Comparison of ENCODE assay signal across 8 mouse cellular contexts in genomic region chr13:80961985-80962617, GRCm38 (mm10).
DNase-seq lines count a peak whose midpoint lies in the region; ATAC-seq lines count a peak whose summit lies in the region.

No protein-coding gene starts in this region.

- H3K27ac ChIP-seq in heart, embryonic 15.5 days, result peak overlapping the region; percentile 93
- H3K27ac ChIP-seq in embryonic facial prominence, embryonic 10.5 days (replicated peaks), result no peak overlapping the region
- no peak overlapping the region for H3K27ac ChIP-seq in hindbrain, embryonic 11.5 days (ENCODE audit: low read depth, low read length)
- H3K27ac ChIP-seq in midbrain, embryonic 13.5 days, result no peak overlapping the region

- 0 out of 2 replicates have a peak overlapping the region, but pooled peaks have one; percentile 53 for H3K4me3 ChIP-seq in heart, embryonic 15.5 days
- peak overlapping the region; percentile 58 for H3K4me3 ChIP-seq in embryonic facial prominence, embryonic 10.5 days
- no peak overlapping the region for H3K4me3 ChIP-seq in hindbrain, embryonic 11.5 days (ENCODE audit: low read depth, low read length)
- peak overlapping the region; percentile 58 for H3K4me3 ChIP-seq in midbrain, embryonic 13.5 days (replicated peaks)

- intact Hi-C loops in heart, postnatal 25 days (cut with DNase I), result loop anchor here (5.0 kb wide), 2 partner anchors 80 to 405 kb away; partner anchors contain the start of gene Arrdc3

- H3K9me3 ChIP-seq in heart, embryonic 15.5 days (replicated peaks), result no peaks in the 10 kb centered on the region
- H3K9me3 ChIP-seq in embryonic facial prominence, embryonic 10.5 days, result no peaks in the 10 kb centered on the region
- H3K9me3 ChIP-seq in hindbrain, embryonic 11.5 days (ENCODE audit: control insufficient read depth, low read length), result no peaks in the 10 kb centered on the region
- no peaks in the 10 kb centered on the region for H3K9me3 ChIP-seq in midbrain, embryonic 13.5 days

- H3K9ac ChIP-seq in heart, embryonic 15.5 days, result 0 out of 2 replicates have a peak overlapping the region, but pooled peaks have one; percentile 62
- H3K9ac ChIP-seq in hindbrain, embryonic 11.5 days (ENCODE audit: low read depth, low read length), result no peak overlapping the region
- H3K9ac ChIP-seq in midbrain, embryonic 13.5 days (replicated peaks), result no peak overlapping the region; the same call in 1 of the 2 replicates

- H3K27me3 ChIP-seq in heart, embryonic 15.5 days, result no peaks in the 10 kb centered on the region
- peaks cover 14% of the 10 kb centered on the region for H3K27me3 ChIP-seq in embryonic facial prominence, embryonic 10.5 days (replicated peaks; ENCODE audit: low read depth, poor library complexity, severe bottlenecking)
- no peaks in the 10 kb centered on the region for H3K27me3 ChIP-seq in hindbrain, embryonic 11.5 days (ENCODE audit: control insufficient read depth, insufficient read depth, low read length)
- peaks cover 19% of the 10 kb centered on the region for H3K27me3 ChIP-seq in midbrain, embryonic 13.5 days

- ATAC-seq in heart, embryonic 15.5 days (replicated peaks; ENCODE audit: insufficient number of reproducible peaks, insufficient read depth, low FRiP score, low read depth), result no peak
- ATAC-seq in hindbrain, embryonic 11.5 days (ENCODE audit: low FRiP score), result peak; percentile 12; the same call in 1 of the 2 replicates
- ATAC-seq in midbrain, embryonic 13.5 days, result no peak

- 54% methylated on average over 7 of the region's 7 CpGs for WGBS in heart, embryonic 15.5 days
- WGBS in embryonic facial prominence, embryonic 10.5 days, result 53% methylated on average over 7 of the region's 7 CpGs
- WGBS in hindbrain, embryonic 11.5 days, result 60% methylated on average over 7 of the region's 7 CpGs
- 39% methylated on average over 7 of the region's 7 CpGs for WGBS in midbrain, embryonic 13.5 days

- no peaks in the 10 kb centered on the region for H3K36me3 ChIP-seq in heart, embryonic 15.5 days
- H3K36me3 ChIP-seq in embryonic facial prominence, embryonic 10.5 days (replicated peaks), result no peaks in the 10 kb centered on the region
- no peaks in the 10 kb centered on the region for H3K36me3 ChIP-seq in hindbrain, embryonic 11.5 days (ENCODE audit: control insufficient read depth, insufficient read depth, low read length)
- H3K36me3 ChIP-seq in midbrain, embryonic 13.5 days, result no peaks in the 10 kb centered on the region

- no peak for DNase-seq in heart, postnatal 25 days (ENCODE audit: low spot score)
- DNase-seq in embryonic facial prominence, embryonic 10.5 days (ENCODE audit: low spot score), result no peak
- peak; percentile 18 for DNase-seq in hindbrain, embryonic 11.5 days (ENCODE audit: low spot score)
- DNase-seq in layer of hippocampus, postnatal 10 days (ENCODE audit: low spot score in 2 of 2), result no peak
- DNase-seq in cerebellum, adult 11-12 months, result no peak
- DNase-seq in ovary, adult 18-20 months (ENCODE audit: low spot score), result no peak

- peaks cover 9% of the 10 kb centered on the region for H3K4me1 ChIP-seq in heart, embryonic 15.5 days (replicated peaks)
- H3K4me1 ChIP-seq in embryonic facial prominence, embryonic 10.5 days, result peaks cover 16% of the 10 kb centered on the region; the same call in 1 of the 2 replicates
- H3K4me1 ChIP-seq in hindbrain, embryonic 11.5 days (replicated peaks; ENCODE audit: control insufficient read depth, insufficient read depth, low read length), result no peaks in the 10 kb centered on the region
- H3K4me1 ChIP-seq in midbrain, embryonic 13.5 days (replicated peaks), result 0 out of 2 replicates have a peak, but pooled peaks cover 4% of the 10 kb centered on the region

- peak overlapping the region; percentile 70 for H3K4me2 ChIP-seq in heart, embryonic 15.5 days
- H3K4me2 ChIP-seq in hindbrain, embryonic 11.5 days (replicated peaks; ENCODE audit: low read depth, low read length), result no peak overlapping the region; the same call in 1 of the 2 replicates
- H3K4me2 ChIP-seq in midbrain, embryonic 13.5 days (replicated peaks), result peak overlapping the region; percentile 78
